Mouse (Mus musculus) liver, postnatal 0 days (tissue): ENCODE measurements at regions not wholly inside any gene's neighbourhood (a gene's known extent, or its start where the extent isn't known, plus 50 kb on each side); places are given as distances from the start of the nearest gene placed in this dataset.

Experiments
- CTCF ChIP-seq: sonication (generic); IDR thresholded peaks from 2 replicates; pipeline ENCODE4 v1.5.1; 2016; ENCODE audit warnings: antibody characterized with exemption, low read depth
- EP300 ChIP-seq: IDR thresholded peaks from 2 replicates; pipeline ENCODE4 v1.6.1; 2016; ENCODE audit warnings: antibody characterized with exemption, low read depth, mild to moderate bottlenecking

DNA sequence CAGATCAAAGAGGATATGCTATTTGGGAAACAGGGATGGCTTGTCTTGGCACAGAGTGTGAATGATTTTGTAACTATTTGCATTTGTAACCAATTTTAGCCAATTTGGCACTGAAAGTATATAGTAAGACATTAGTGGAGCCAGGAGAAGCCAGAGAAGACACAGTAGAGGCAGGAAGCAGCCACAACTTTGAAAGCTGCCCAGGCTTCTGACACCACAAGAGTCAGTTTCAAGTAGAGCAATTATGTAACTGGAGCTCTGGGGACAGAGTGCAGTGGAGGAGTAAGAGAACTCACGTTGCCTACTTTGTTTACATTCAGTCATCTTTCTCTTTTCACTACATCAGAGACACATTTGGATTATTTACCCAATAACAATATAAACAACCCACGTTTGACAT, 1956.5 kb upstream of the Lrrc6 start:
- TF ChIP-seq CTCF (no peak), EP300 (no peak)
